Mouse (Mus musculus) E14TG2a.4 (cell line): ENCODE measurements at regions not wholly inside any gene's neighbourhood (a gene's known extent, or its start where the extent isn't known, plus 50 kb on each side); places are given as distances from the start of the nearest gene placed in this dataset.

Experiments used
- CTCF ChIP-seq: conservative IDR thresholded peaks from 2 replicates; pipeline ENCODE4 v1.5.1; 2014; ENCODE audit warnings: low read length
- NANOG ChIP-seq: IDR thresholded peaks from 2 replicates; pipeline ENCODE4 v1.6.1; 2014; ENCODE audit warnings: borderline replicate concordance, low read length, mixed read lengths
- POU5F1 ChIP-seq: IDR thresholded peaks from 2 replicates; pipeline ENCODE4 v1.6.1; 2014; ENCODE audit warnings: low read length, borderline replicate concordance

- TF ChIP-seq CTCF (no peak), NANOG (no peak), POU5F1 (no peak)
Measured at GRCm38 (mm10) chr2:180402433-180402832, 53.6 kb upstream of the Slco4a1 start.
